Mouse (Mus musculus) T-helper 17 cell (primary cell): ENCODE measurements around the gene Lin52.

Experiments used
- in situ Hi-C, 2 experiments: fragments of 300-600 bp; cut with MboI, MseI; formaldehyde crosslinking; loops; 1 replicate in 1 of 2; 2 replicates in 1 of 2; pipeline ENCODE4 v1.15.1; 2025; ENCODE audit warnings: high pct_unique_total_duplicates in 2 of 2

Lin52 gene

GRCm38 (mm10) chr12:84450718-84451646 lies at the start of gene Lin52, which contains the start of gene Aldh6a1:
Lin52 (plus strand) TSS chr12:84451422.
Aldh6a1 (minus strand) TSS chr12:84451004.
- in situ Hi-C loops = no loop called here

GRCm38 (mm10) chr12:84402923-84403322 lies 48.3 kb upstream of the Lin52 start:
- in situ Hi-C loops = no loop called here

- in situ Hi-C loops = no loop called here
These were observed 46.7 kb upstream of the Lin52 start for GRCm38 (mm10) chr12:84404541-84404940.

GRCm38 (mm10) chr12:84407259-84407658 lies 44.0 kb upstream of the Lin52 start:
- in situ Hi-C loops = no loop called here

- in situ Hi-C loops = no loop called here
These were observed 43.1 kb upstream of the Lin52 start for GRCm38 (mm10) chr12:84407874-84408818.

GRCm38 (mm10) chr12:84408819-84409507 lies 42.3 kb upstream of the Lin52 start, which contains the start of the genes Entpd5 and Bbof1:
Entpd5 (minus strand) TSS chr12:84409029.
Bbof1 (plus strand) TSS chr12:84409071.
- in situ Hi-C loops = no loop called here

- in situ Hi-C loops = no loop called here
These were observed 34.2 kb upstream of the Lin52 start, which contains the start of gene Rnf113a2 for GRCm38 (mm10) chr12:84416834-84417604. Rnf113a2 (plus strand) TSS chr12:84417196.

GRCm38 (mm10) chr12:84417605-84417922 lies 33.7 kb upstream of the Lin52 start:
- in situ Hi-C loops = no loop called here

GRCm38 (mm10) chr12:84423990-84424389 lies 27.2 kb upstream of the Lin52 start:
- in situ Hi-C loops = no loop called here

GRCm38 (mm10) chr12:84429825-84430224 lies 21.4 kb upstream of the Lin52 start:
- in situ Hi-C loops = loop anchor here in 1 of 2 experiments (25.0 kb wide), 1 partner anchor 1407 kb away; no protein-coding TSS in a partner anchor

- in situ Hi-C loops = loop anchor here in 1 of 2 experiments (25.0 kb wide), 1 partner anchor 1399 kb away; no protein-coding TSS in a partner anchor
These were observed 12.5 kb upstream of the Lin52 start for GRCm38 (mm10) chr12:84438697-84439096.

GRCm38 (mm10) chr12:84442526-84442925 lies 8.7 kb upstream of the Lin52 start:
- in situ Hi-C loops = loop anchor here in 1 of 2 experiments (25.0 kb wide), 1 partner anchor 1395 kb away; no protein-coding TSS in a partner anchor

GRCm38 (mm10) chr12:84447386-84447785 lies 3.8 kb upstream of the Lin52 start:
- in situ Hi-C loops = loop anchor here in 1 of 2 experiments (25.0 kb wide), 1 partner anchor 1390 kb away; no protein-coding TSS in a partner anchor

GRCm38 (mm10) chr12:84448181-84448580 lies 3.0 kb upstream of the Lin52 start:
- in situ Hi-C loops = loop anchor here in 1 of 2 experiments (25.0 kb wide), 1 partner anchor 1389 kb away; no protein-coding TSS in a partner anchor

- in situ Hi-C loops = loop anchor here in 1 of 2 experiments (25.0 kb wide), 1 partner anchor 1387 kb away; no protein-coding TSS in a partner anchor
These were observed 1.3 kb upstream of the Lin52 start for GRCm38 (mm10) chr12:84449887-84450286.

- in situ Hi-C loops = no loop called here
These were observed 888 bp upstream of the Lin52 start for GRCm38 (mm10) chr12:84450351-84450717.

GRCm38 (mm10) chr12:84451801-84452200 lies 579 bp downstream of the Lin52 start:
- in situ Hi-C loops = no loop called here

- in situ Hi-C loops = no loop called here
These were observed 5.7 kb downstream of the Lin52 start for GRCm38 (mm10) chr12:84456911-84457310.

GRCm38 (mm10) chr12:84459845-84460244 lies 8.6 kb downstream of the Lin52 start:
- in situ Hi-C loops = loop anchor here in 1 of 2 experiments (5.0 kb wide), 1 partner anchor 48 kb away; no protein-coding TSS in a partner anchor

- in situ Hi-C loops = loop anchor here in 1 of 2 experiments (5.0 kb wide), 1 partner anchor 49 kb away; no protein-coding TSS in a partner anchor
These were observed 10.2 kb downstream of the Lin52 start for GRCm38 (mm10) chr12:84461416-84461815.
